Mouse (Mus musculus): ENCODE measurements around the gene Tbc1d1. TPM values are rescaled to one million over a fixed set of nuclear protein-coding genes. Genes with fewer than 3 reads are reported as not detected.

Gene Tbc1d1
- total RNA-seq, 4 experiments from 2014 or later: 10.2 to 17.7 (median 14.7) TPM

- peak; percentile 62 for DNase-seq
Measured at GRCm38 (mm10) chr5:64389202-64389929, 233.3 kb downstream of the Tbc1d1 start.

- DNase-seq: no peak
Measured at GRCm38 (mm10) chr5:64391346-64391745, 235.2 kb downstream of the Tbc1d1 start.

GRCm38 (mm10) chr5:64392426-64393020 lies 236.4 kb downstream of the Tbc1d1 start:
- no peak for DNase-seq

GRCm38 (mm10) chr5:64393530-64393929 lies 237.4 kb downstream of the Tbc1d1 start:
- DNase-seq: no peak

GRCm38 (mm10) chr5:64398155-64398554 lies 242.1 kb downstream of the Tbc1d1 start:
- no peak for DNase-seq

- no peak for DNase-seq
Measured at GRCm38 (mm10) chr5:64400742-64401141, 244.6 kb downstream of the Tbc1d1 start.

Small RNA genes lying within 50 kb of the gene (microRNA-seq; reads per million reads assigned to microRNA genes)
- 0 reads per million in 2 experiments for gene Gm22395

Other genes starting within 250 kb of the Tbc1d1 start
- gene Rell1, start 187.4 kb upstream of the Tbc1d1 start, total RNA-seq (2022): 100 to 1,000 TPM in 1 of 4 experiments, 10 to 100 TPM in 3; 49.3 to 101 (median 71.5) TPM
- gene Pgm2, start 63.4 kb upstream of the Tbc1d1 start, total RNA-seq (2022): 10 to 100 TPM; 14.6 to 27.4 (median 20.5) TPM